Mouse (Mus musculus) v-Abl transformed pro-B cells (cell line): ENCODE results near the gene Chrna4.

Source experiments
- in situ Hi-C, 2 experiments: fragments of 400-800 bp; cut with MboI; formaldehyde crosslinking; loops; one replicate each; pipeline ENCODE4 v1.15.1; 2025; ENCODE audit not compliant: unreplicated experiment in 2 of 2

Chrna4 gene

GRCm38 (mm10) chr2:181041941-181042340 lies 1.4 kb downstream of the Chrna4 start:
- in situ Hi-C loops = no loop called here

DNA sequence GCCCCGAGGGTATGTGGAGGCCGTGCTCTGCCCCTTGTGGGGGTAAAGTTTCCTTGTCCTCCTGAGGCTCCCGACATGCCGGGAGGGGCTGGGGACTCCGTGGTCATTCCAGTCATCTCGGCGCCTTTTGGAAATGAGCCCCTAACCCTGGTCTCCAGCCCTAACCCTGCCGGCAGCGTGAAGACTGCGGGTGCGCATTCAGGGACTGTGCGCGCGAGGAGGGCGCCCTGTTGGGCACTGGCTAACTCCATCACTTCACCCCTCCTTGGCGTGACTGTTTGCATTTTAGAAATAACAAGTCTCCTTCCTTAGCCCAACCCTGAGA lies 4.0 kb downstream of the Chrna4 start:
- in situ Hi-C loops = no loop called here

DNA sequence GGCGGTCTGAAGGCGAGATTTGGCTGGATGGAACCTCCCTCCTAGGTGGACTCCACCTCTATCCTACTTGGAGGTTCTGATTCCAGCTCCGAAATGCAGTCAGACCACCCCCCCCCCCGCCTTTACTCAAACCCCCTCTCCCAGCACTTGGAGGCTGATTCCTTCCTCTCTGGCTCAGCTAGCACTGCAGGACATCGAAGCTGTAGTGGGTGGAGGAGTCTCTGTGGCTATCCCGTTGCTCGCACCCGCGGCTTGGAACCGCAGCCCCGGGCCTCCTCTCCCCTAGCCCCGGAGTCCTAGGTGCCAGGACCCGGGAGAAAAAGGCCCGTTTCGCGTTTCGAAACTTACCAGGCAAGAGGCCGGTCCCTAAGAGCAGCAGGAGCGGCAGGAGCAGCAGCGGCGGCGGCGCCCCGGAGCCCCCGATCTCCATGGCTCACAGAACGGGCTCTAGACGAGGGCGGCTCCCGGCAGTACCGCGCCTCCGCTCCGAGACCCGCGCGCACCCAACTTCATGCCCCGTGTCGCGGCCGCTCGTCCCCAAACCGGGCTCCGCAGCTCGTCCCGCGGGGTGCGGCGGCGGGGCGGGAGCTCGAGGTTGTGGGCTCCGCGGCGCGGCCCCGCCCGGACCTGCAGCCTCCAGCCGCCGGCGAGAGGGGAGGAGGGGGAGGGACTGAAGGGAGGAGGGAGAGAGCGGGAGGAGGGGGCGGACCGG lies 4.5 kb downstream of the Chrna4 start:
- in situ Hi-C loops = no loop called here

DNA sequence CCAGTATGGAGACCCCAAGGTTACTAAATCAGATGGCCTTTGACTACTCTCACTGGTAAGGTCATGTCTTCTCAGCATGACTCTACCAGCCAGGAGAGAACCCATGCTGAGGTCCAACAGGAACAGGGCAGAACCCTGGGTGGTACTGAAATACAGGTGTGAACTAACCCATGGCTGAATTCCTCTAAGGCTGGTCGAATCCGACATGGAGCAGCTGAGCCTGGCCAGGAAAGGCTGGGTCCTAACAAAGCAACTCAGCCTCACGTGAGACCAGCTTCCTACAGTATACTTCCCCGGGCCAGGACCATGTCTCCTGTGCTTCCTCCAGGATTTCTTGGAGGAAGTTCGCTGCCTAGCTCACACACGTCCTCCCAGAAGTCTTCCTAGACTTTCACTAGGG lies 6.8 kb downstream of the Chrna4 start:
- in situ Hi-C loops = no loop called here

GRCm38 (mm10) chr2:181035186-181035585 lies 8.2 kb downstream of the Chrna4 start:
- in situ Hi-C loops = no loop called here

DNA sequence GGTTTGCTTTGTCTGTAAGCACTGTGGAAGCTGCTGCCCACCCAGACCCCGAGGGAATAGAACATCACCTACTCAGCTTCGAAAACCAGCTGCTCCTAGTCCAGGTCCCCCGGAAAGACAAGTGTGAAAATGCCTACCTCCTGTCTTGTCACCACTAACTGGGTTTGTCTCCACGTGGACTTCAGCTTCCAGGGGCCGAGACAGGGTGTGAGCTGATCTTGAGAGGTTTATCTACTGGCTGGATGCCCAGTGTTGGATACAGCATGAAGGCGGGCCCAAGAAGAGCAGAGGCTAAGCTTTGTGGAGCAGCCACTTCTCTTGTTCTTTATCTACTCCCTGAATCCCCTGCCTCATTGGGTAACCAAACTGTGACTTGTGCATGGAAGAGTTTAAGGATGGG lies 10.0 kb downstream of the Chrna4 start:
- in situ Hi-C loops = no loop called here

GRCm38 (mm10) chr2:181032407-181032806 lies 10.9 kb downstream of the Chrna4 start:
- in situ Hi-C loops = no loop called here

DNA sequence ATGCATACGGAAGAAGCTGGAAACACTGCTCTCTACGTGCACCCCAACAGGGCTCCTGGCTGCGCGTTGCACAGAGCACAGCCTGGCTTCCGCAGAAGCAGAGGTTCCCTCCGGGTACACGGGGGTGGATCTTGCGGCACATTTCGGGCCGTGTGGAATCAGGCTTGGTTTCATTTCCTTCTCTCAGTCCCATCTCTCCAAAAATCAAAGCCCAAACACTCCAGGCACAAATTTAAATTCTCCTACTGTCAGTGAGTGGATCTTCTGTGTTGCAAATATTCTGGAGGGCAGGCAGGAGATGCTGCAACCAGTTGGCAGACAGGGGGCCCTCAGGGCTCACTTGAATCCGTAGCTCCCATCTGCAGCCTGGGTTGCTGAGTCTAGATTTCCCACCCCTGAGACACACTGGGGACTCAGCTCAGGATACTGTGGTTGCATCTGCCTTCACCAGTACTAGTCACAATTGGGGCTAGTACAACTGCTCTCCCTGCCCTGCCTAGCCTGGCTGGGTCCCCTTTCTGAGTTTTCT lies 11.9 kb downstream of the Chrna4 start:
- in situ Hi-C loops = no loop called here

GRCm38 (mm10) chr2:181008339-181008738 lies 35.0 kb downstream of the Chrna4 start:
- in situ Hi-C loops = no loop called here

- in situ Hi-C loops = no loop called here
These were observed 36.3 kb downstream of the Chrna4 start for GRCm38 (mm10) chr2:181007054-181007453.

DNA sequence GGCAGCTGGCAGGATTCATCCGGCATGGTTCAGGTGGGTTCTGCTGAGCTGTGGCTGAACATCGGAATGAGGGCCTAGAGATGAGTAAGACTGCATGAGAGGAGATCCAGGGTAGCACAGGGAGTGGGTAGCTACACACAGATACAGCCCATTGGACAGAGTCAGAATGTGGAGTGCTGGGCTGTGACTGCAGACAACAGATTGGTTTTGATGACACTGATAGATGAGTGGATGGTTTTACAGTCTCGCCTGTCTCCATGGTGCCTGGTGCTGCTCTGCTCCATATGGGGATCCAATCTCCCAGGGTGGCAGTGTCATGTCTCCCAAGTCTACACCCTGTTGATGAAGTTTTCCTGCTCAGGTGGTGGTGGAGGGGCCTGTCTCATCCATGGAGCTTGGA lies 46.4 kb downstream of the Chrna4 start:
- in situ Hi-C loops = loop anchor here (25.0 kb wide), 2 partner anchors 340 to 590 kb away; partner anchors contain the start of genes Prpf6 (in 2 of the 2), Samd10 (in 2 of the 2), Uckl1 (in 2 of the 2) and Zfp512b (in 2 of the 2)

GRCm38 (mm10) chr2:180996436-180996835 lies 46.9 kb downstream of the Chrna4 start:
- in situ Hi-C loops = loop anchor here (25.0 kb wide), 2 partner anchors 341 to 591 kb away; partner anchors contain the start of genes Prpf6 (in 2 of the 2), Samd10 (in 2 of the 2), Uckl1 (in 2 of the 2) and Zfp512b (in 2 of the 2)

DNA sequence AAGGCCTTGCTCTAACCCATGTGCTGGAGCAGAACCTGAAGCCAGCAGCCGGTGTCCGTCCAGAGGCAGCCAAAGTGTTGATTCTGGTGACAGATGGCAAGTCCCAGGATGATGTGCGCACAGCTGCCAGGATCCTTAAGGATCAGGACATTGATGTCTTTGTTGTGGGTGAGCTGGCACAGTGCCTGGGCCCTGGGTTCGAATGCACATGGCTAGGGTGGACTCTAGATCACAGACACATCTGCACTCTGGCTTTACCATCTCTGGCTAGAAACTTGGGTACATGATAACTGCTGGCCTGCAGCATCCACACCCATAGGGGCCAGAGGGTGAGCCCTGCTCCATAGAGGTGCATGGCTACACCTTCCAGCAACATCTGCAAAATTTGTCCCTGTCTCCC lies 47.9 kb downstream of the Chrna4 start:
- in situ Hi-C loops = loop anchor here (25.0 kb wide), 2 partner anchors 342 to 592 kb away; partner anchors contain the start of genes Prpf6 (in 2 of the 2), Samd10 (in 2 of the 2), Uckl1 (in 2 of the 2) and Zfp512b (in 2 of the 2)

DNA sequence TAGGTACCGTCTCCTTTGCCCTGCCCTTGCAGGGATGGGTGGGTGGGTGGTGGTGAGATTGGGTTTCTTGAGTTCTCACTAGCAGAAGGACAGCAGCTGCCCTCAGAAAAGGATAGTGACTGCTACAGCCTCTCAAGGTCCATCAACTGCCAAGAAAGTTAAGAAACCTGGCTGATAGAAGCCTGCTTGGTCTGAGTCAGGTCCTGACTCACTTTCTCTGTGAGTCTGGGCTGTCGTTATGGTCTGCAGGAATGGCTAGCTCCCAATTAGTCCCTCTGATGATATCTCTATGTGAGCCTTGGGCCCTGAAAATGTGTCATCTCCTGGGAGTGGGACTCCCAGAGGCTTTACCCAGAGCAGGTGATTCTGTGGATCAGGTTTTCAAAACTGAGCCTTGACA lies 49.0 kb downstream of the Chrna4 start:
- in situ Hi-C loops = loop anchor here (25.0 kb wide), 2 partner anchors 343 to 593 kb away; partner anchors contain the start of genes Prpf6 (in 2 of the 2), Samd10 (in 2 of the 2), Uckl1 (in 2 of the 2) and Zfp512b (in 2 of the 2)

- in situ Hi-C loops = loop anchor here (25.0 kb wide), 2 partner anchors 347 to 597 kb away; partner anchors contain the start of genes Prpf6 (in 2 of the 2), Samd10 (in 2 of the 2), Uckl1 (in 2 of the 2) and Zfp512b (in 2 of the 2)
These were observed 53.0 kb downstream of the Chrna4 start for GRCm38 (mm10) chr2:180990347-180990746.

DNA sequence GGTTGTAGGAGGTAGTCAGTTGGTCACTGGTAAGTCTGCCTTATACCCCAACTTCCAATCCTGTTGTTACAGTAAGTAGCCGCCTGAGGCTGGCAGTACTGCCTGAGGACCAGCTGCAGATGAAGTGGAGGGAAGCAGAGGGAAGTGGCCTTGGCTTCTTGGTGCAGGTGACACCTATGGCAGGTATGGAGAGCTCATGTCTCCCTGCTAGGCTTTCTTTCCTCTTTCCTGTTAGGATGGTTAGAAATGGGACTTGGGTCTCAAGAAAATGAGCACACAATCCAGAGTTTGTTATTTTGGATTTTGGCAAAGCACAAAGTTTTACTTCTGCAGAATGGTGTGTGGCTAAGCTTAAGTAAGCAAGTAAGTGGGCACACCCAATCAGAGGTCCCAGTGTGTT lies 54.4 kb downstream of the Chrna4 start:
- in situ Hi-C loops = loop anchor here (25.0 kb wide), 2 partner anchors 348 to 598 kb away; partner anchors contain the start of genes Prpf6 (in 2 of the 2), Samd10 (in 2 of the 2), Uckl1 (in 2 of the 2) and Zfp512b (in 2 of the 2)

DNA sequence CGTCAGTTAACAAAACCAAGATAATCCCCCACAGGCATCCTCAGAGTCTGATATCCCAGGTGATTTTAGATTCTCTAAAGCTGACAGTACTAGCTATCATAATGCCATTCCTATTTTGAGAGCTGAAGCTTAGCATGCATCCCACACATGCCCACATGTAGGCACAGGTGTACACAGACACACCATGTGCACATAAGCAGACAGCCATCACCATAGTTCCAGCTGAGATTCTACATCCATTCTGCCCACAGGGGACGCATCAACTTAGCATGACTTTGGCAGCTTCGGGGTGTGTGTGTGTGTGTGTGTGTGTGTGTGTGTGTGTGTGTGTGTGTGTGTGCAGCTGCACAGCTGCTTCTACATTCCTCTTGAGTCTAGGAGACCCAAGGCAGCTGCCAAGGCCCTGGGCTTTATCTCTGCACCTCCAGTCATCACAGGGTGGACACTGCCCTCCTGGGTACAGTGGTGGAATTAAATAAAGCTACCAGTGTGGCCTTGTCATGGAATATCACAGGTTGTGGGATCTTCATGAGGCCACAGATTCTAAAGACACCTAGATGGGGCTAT lies 54.9 kb downstream of the Chrna4 start:
- in situ Hi-C loops = loop anchor here (25.0 kb wide), 2 partner anchors 349 to 599 kb away; partner anchors contain the start of genes Prpf6 (in 2 of the 2), Samd10 (in 2 of the 2), Uckl1 (in 2 of the 2) and Zfp512b (in 2 of the 2)

DNA sequence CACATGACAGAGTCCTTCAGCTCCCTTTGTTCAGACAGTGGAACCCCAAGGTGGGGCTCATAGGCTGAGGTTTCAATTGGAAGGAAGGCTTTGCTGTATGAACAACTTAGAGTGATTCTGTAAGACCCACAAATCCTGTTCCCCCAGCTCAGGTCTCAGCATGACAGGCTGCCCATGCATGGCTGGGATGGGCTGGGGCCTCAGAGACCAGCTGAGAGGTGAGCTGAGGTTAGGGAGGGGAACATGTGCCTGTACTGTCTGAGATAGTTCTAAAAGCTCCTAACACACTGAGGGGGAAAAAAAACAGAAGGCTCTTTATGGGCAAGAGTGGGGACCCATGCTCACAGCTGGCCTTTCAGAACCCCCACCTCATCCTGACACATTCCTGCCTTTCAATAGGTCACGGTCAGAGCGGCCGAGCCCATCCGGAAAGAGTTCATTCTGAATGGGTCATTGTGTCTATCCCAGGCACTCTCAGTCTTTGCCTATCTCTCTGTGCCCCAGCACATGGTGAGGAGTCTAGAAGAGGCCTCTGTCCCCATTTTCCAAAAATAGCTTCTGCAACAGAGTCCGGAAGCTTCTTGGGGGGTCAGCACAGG lies 55.8 kb downstream of the Chrna4 start:
- in situ Hi-C loops = loop anchor here (25.0 kb wide), 2 partner anchors 350 to 600 kb away; partner anchors contain the start of genes Prpf6 (in 2 of the 2), Samd10 (in 2 of the 2), Uckl1 (in 2 of the 2) and Zfp512b (in 2 of the 2)

GRCm38 (mm10) chr2:180987001-180987400 lies 56.3 kb downstream of the Chrna4 start:
- in situ Hi-C loops = loop anchor here (25.0 kb wide), 2 partner anchors 350 to 600 kb away; partner anchors contain the start of genes Prpf6 (in 2 of the 2), Samd10 (in 2 of the 2), Uckl1 (in 2 of the 2) and Zfp512b (in 2 of the 2)

DNA sequence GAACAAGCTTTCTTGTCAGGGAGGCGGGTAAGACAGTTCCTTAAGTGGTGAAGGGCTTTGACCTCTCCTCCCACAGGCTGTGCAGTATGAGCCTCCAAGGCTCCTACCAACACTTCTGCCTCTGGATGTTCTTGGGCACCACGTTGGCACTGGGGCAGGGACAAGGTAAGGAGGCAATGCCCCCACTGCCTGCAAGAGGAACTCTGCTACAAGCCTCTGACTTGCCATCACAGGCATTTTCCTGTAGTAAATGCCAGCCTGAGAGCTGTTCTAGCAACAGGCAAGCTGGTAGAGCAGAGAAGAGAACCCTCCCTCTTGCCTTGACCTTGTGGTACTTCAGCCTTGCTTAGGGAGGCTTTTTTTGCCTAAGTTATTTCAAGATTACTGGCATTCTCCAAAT lies 56.9 kb downstream of the Chrna4 start, which contains the start of gene Col20a1:
Gene Col20a1, plus strand, starts transcription at position 87 of the 400 bp plus-strand sequence.
- in situ Hi-C loops = loop anchor here (25.0 kb wide), 2 partner anchors 351 to 601 kb away; partner anchors contain the start of genes Prpf6 (in 2 of the 2), Samd10 (in 2 of the 2), Uckl1 (in 2 of the 2) and Zfp512b (in 2 of the 2)
